Mouse (Mus musculus): ENCODE measurements around the gene Zfp747. TPM values are rescaled to one million over a fixed set of nuclear protein-coding genes. Genes with fewer than 3 reads are reported as not detected.

The Zfp747 gene
- polyA plus RNA-seq, 1 experiment from 2014 or later = 9.6 TPM

Other genes starting within 250 kb of the Zfp747 start
- gene Spn, start 238.2 kb downstream of the Zfp747 start, polyA plus RNA-seq (2015; fragmentation: Nextera tagmentation; extraction: Ambion mirVana) = 0.09 TPM in 1 of 2 replicates, not detected in the other
- 88.2 and 91.0 TPM in 2 replicates for gene Cd2bp2, start 180.0 kb downstream of the Zfp747 start, polyA plus RNA-seq (2015; fragmentation: Nextera tagmentation; extraction: Ambion mirVana)
- 24.9 and 31.0 TPM in 2 replicates for gene Tbc1d10b, start 167.6 kb downstream of the Zfp747 start, polyA plus RNA-seq (2015; fragmentation: Nextera tagmentation; extraction: Ambion mirVana)
- gene Mylpf, start 167.2 kb downstream of the Zfp747 start, polyA plus RNA-seq (2015; fragmentation: Nextera tagmentation; extraction: Ambion mirVana) = 4.1 and 8.3 TPM in 2 replicates
- gene Zfp553, start 143.0 kb downstream of the Zfp747 start, polyA plus RNA-seq (2015; fragmentation: Nextera tagmentation; extraction: Ambion mirVana) = 66.1 and 69.3 TPM in 2 replicates
- gene Sept1, start 142.9 kb downstream of the Zfp747 start, polyA plus RNA-seq (2015; fragmentation: Nextera tagmentation; extraction: Ambion mirVana) = 18.8 and 26.5 TPM in 2 replicates
- 59.1 and 66.6 TPM in 2 replicates for gene Zfp771, start 131.8 kb downstream of the Zfp747 start, polyA plus RNA-seq (2015; fragmentation: Nextera tagmentation; extraction: Ambion mirVana)
- 143 and 147 TPM in 2 replicates for gene Dctpp1, start 115.3 kb downstream of the Zfp747 start, polyA plus RNA-seq (2015; fragmentation: Nextera tagmentation; extraction: Ambion mirVana)
- 48.3 and 49.2 TPM in 2 replicates for gene Sephs2, start 102.0 kb downstream of the Zfp747 start, polyA plus RNA-seq (2015; fragmentation: Nextera tagmentation; extraction: Ambion mirVana)
- 0.16 and 0.20 TPM in 2 replicates for gene Itgal, start 79.8 kb downstream of the Zfp747 start, polyA plus RNA-seq (2015; fragmentation: Nextera tagmentation; extraction: Ambion mirVana)
- 10.5 and 10.6 TPM in 2 replicates for gene Zfp768, start 30.5 kb downstream of the Zfp747 start, polyA plus RNA-seq (2015; fragmentation: Nextera tagmentation; extraction: Ambion mirVana)
- 4.2 and 5.1 TPM in 2 replicates for gene 9130019O22Rik, start 11.1 kb upstream of the Zfp747 start, polyA plus RNA-seq (2015; fragmentation: Nextera tagmentation; extraction: Ambion mirVana)
- 5.3 and 6.3 TPM in 2 replicates for gene E430018J23Rik, start 17.6 kb upstream of the Zfp747 start, polyA plus RNA-seq (2015; fragmentation: Nextera tagmentation; extraction: Ambion mirVana)
- 5.2 and 5.9 TPM in 2 replicates for gene Zfp764, start 30.8 kb upstream of the Zfp747 start, polyA plus RNA-seq (2015; fragmentation: Nextera tagmentation; extraction: Ambion mirVana)
- 28.4 and 28.6 TPM in 2 replicates for gene Zfp688, start 46.0 kb upstream of the Zfp747 start, polyA plus RNA-seq (2015; fragmentation: Nextera tagmentation; extraction: Ambion mirVana)
- gene Zfp689, start 73.1 kb upstream of the Zfp747 start, polyA plus RNA-seq (2015; fragmentation: Nextera tagmentation; extraction: Ambion mirVana) = 14.6 and 17.7 TPM in 2 replicates
- gene Prr14, start 83.6 kb upstream of the Zfp747 start, polyA plus RNA-seq (2015; fragmentation: Nextera tagmentation; extraction: Ambion mirVana) = 42.8 and 45.3 TPM in 2 replicates
- 10.2 and 11.8 TPM in 2 replicates for gene Fbrs, start 103.1 kb upstream of the Zfp747 start, polyA plus RNA-seq (2015; fragmentation: Nextera tagmentation; extraction: Ambion mirVana)
- 46.3 and 51.5 TPM in 2 replicates for gene Srcap, start 135.9 kb upstream of the Zfp747 start, polyA plus RNA-seq (2015; fragmentation: Nextera tagmentation; extraction: Ambion mirVana)
- 16.3 and 18.8 TPM in 2 replicates for gene Gm42715, start 143.5 kb upstream of the Zfp747 start, polyA plus RNA-seq (2015; fragmentation: Nextera tagmentation; extraction: Ambion mirVana)
- gene Tmem265, start 185.3 kb upstream of the Zfp747 start, polyA plus RNA-seq (2015; fragmentation: Nextera tagmentation; extraction: Ambion mirVana) = 4.0 and 6.2 TPM in 2 replicates
- gene Phkg2, start 197.3 kb upstream of the Zfp747 start, polyA plus RNA-seq (2015; fragmentation: Nextera tagmentation; extraction: Ambion mirVana) = 65.2 and 65.7 TPM in 2 replicates
- 10.0 and 10.3 TPM in 2 replicates for gene Ccdc189, start 212.5 kb upstream of the Zfp747 start, polyA plus RNA-seq (2015; fragmentation: Nextera tagmentation; extraction: Ambion mirVana)
- gene Rnf40, start 212.7 kb upstream of the Zfp747 start, polyA plus RNA-seq (2015; fragmentation: Nextera tagmentation; extraction: Ambion mirVana) = 54.1 and 62.7 TPM in 2 replicates
- 19.4 and 20.4 TPM in 2 replicates for gene Zfp629, start 239.7 kb upstream of the Zfp747 start, polyA plus RNA-seq (2015; fragmentation: Nextera tagmentation; extraction: Ambion mirVana)

Measured in forebrain, embryonic 16.5 days (tissue).